Mouse (Mus musculus) naive thymus-derived CD4-positive, alpha-beta T cell, adult 2 months (primary cell): ENCODE measurements around the gene Vwa5b1.

ENCODE experiments used
- DNase-seq: peaks from one replicate; pipeline ENCODE4 v3.0.0-alpha.2; 2011; ENCODE audit warnings: low read depth

The Vwa5b1 gene

DNA sequence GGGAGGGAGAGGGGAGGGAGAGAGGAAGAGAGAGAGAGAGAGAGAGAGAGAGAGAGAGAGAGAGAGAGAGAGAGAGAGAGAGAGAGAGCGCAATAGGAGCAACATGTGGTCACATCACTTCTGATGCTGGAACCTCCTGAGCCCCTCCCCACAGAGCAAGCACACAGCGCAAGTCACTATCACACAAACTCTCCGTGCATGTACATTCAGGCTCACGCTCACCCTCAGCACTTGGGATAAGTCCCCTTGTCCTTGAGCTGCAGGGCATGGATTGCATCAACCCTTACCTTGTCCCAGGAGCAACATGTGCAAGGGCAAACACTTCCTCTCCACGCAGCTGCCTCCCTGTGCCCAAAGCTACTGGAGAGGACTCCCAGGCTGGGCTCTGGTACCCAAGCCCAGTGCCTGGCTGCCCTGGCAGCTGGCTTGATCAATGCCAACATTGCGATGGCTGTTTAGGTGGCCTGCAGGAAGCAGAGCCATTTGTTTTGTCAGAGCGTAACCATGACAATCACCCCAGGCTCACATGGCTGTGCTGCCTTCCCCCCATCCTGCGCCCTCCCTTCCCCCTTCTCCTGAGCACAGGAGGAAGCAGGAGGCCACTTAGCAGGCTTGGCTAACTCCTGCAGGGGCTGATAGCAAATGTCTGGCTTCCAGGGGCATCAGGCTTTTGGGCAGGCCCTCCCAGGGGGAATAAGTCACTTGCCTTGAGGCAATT, at the start of gene Vwa5b1:
Gene Vwa5b1, minus strand, starts transcription at position 457 of the 718 bp plus-strand sequence.
- no peak for DNase-seq

DNA sequence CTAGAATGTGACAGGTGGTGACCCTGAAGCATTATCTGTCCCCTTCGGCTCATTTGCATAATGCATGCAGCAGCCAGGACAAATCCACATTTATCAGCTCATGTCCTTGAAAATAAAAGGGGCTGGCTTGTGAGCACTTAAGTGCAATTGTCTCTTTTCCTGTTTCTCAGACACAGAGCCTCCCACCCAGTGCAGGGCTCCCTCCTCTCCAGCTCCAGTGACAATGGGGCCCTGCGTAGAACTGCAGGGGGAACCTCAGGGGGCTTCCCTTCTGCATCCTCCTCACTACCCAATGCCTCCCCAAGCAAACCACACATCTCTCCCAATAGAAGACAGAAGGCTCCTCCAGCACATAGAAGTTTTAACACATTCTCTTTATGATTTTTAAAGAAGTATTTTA, 47.1 kb upstream of the Vwa5b1 start:
- no peak for DNase-seq

DNA sequence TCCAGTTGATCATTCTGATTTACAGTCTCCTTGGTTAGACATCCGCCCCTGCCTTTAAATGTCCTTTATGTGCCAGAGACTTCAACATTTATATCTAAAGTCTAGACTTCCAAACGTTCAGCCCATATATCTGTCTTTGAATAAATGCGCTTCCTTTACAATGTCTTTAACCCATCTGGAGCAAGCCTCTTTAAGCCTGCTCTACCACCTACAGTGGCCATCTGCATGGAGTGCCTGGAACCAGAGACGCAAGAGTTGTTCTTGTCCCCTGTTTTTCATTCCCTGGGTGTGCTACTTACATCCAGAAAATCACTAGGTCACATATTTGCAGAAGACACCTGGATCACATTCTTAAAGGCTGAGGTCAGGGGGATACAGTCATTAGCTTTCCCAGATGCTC, 44.4 kb upstream of the Vwa5b1 start:
- DNase-seq, result no peak

DNA sequence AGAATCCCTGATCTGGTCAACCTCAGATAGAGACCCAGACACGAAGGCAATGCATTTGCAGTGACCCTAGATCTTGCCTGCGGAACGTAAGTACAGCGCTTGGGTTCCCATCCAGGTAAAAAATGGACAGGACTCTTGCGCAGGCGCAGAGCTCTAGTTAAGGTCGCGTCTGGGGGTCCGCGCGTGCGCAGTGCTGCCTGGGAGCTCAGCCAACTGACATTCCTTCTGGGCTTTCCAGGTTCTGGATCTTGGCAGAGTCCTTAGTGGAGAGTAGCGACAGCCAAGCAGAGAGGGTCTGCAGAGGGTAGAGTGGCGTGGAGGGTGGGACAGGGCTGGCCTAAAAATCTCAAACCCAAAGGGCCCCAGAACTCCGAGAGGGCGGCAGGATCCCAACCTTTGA, 41.9 kb upstream of the Vwa5b1 start:
- DNase-seq, result no peak

DNA sequence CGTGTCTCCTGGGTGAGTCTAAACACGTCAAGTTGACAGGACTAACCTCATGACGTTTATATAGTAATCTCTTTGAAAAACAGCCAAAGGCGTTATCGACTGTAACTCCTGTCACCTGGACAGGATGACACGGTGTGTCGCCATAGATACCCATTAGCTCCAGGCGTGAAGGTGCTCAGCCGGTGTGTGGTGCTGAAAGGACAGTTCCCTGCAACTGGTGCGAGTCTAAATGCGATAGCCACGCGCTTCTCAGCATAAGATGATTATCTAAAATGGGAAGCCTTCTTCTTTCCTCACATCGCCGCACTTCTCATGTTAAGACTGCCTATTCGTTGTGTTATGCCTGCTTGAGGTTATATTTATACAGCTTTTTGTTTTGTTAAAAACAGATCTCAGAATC, 40.8 kb upstream of the Vwa5b1 start:
- no peak for DNase-seq

DNA sequence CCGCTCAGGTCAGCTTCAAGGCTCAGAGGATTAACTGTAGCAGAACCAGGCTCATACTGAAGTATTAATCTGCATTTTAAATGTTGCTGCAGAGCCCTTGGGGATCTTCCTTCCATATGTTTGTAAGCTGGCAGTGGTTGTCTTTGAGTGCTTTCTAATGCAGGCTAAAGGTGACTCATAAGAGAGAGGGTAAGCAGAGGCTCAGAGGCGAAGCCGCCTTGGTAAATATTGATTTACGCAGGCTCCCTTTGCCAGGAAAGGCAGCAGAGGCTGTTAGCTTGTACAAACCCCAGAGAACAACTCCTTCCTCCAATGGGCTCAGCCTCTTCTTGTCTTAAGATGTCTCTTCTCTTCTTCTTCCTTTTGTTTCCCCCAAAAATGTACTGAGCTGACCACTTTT, 36.5 kb upstream of the Vwa5b1 start:
- no peak for DNase-seq

DNA sequence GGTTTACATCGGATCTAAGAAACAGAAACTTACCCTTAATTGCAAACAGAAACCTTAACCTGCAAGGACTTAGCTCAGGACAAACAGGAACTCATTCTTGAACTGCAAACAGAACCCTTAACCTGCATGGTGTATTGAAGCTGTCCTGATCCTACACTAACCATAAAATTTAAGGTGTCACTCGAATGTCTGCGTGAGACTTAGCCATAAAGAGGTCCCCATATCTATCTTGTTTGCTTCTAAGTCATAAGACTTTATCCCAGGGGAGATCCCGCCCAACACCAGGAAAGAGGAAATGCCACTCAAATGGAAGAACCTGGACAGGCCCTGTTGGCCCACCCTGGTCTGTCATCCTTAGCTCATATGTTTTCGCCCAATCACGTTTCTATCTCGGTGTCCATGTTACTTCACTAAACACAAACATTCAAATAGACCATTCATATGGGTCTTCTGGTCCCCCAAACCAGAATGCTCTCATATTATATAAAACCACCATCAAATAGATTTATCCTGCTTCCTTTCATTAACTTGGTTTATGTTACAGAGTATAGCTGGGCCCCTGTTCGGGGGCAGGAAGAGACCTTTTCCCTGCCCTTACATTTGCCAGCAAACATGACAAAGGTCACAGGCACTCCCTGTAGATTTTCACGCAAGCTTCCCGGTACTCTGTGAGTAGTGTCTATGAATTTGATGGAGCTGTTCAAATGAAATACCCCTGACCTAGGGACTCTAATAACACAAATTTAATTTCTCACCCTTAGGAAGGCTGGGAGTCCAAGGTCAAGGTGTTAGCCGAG, 34.6 kb upstream of the Vwa5b1 start:
- no peak for DNase-seq

DNA sequence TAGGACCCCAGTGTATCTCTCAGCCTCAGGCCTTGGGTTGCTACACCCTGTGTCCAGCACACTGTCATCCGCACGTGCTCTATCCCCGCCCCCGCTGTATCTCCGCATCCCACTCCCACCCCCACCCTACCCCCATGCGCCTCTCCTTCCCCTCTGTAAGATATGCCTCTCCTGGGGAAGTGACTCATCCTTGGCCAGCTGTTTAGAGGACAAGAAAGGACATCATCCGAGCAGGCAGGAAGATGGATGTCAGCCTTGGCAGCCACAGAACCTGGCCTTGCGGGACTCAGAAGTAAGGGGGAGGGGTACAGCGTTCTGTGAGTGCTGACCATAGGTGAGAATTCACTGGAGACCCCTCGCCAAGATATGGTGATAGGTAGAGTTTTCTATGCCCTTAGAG, 30.8 kb upstream of the Vwa5b1 start:
- no peak for DNase-seq

DNA sequence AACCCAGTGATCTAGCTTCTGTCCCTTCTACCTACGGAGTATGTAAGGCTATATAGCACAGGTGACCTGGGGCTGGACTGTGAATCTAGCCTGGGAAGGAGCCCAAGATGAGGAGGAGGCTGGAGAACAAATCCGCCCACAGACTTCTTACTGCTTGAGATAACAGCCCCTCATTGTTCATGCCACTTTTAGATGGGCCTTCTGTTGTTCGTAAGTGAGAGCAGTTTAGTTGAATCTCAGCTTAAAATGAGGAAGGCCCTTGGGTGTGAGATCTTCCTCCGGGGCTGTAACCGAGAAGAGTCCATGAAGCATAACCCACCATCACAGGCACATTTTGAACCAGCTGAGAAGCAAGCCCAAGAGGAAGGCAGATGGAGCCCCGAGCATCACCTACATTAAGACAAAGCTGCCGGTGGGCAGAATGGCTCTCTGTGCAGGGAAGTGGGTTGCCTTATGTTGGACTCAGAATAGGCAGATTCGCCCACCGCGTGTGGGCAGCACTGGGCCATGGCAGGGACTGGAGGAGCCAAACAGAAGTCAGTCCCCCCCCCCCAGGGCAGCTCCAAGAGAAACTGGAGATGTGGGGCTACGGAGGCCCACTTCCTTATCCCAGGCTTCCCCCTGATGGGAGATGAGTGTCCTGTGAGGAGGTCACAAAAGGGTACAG, 24.4 kb upstream of the Vwa5b1 start:
- no peak for DNase-seq

DNA sequence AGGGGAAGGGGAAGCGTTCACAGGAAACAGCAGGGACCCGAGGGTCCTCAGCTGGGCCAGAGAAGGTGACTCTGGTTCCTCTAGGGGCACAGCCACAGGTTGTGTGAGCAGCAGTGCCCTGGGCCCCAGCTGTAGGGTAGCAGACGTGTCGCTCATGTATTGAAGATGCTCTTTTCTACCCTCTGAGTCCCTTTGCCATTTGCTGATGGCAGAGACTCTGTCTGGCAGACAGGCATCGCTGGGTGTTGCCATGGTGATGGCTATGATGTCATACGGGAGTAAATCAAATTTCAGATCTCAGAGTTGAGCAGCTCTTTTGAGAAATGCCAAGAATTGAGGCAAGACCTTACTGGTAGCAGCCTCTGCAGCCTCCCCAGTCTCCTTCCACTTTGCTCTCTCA, 17.4 kb upstream of the Vwa5b1 start:
- DNase-seq, result no peak

DNA sequence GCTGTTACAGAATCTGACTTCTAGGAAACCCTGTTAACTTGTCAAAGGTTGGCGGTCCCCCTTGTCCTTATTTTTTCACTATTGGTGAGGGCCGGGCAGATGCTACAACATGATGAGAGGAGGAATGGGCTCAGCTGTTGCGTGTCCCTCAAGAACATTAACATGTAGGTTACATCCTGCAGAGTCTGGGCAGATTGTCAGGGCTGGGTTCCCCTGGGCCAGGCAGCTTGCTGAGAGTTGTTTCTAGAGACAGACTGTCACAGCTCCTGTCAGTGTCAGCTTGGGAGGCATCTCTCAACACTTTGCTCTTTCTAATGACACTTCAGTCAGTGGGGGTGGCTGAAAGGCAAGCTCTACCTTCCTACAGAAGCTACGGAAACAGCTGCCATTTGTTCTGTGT, 16.2 kb upstream of the Vwa5b1 start:
- no peak for DNase-seq

DNA sequence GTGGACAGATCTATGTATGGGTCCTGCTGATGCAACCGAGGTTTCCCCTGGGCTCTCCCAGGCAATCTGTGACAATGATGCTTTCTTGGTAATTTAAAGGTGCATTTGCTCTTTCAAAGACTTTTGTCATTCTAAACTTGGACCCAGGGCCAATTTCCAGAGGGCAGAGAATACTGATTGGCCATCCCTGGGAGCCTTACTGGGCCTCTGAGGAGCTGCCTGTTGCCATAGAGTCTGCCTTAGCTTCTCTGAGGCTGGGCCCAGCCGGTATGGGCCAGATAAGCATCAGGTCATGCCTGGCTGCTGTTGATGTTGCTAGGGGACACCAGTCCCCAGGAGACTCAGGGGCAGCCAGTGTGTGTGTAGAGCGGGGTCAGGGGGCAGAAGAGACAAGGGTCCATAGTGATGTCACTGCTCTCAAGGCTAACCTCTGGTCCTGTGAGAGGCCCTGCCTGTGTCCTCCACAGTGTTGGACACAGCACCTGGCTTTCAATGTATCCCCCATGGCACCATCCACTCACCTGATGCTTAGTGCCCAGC, 12.5 kb upstream of the Vwa5b1 start:
- no peak for DNase-seq

DNA sequence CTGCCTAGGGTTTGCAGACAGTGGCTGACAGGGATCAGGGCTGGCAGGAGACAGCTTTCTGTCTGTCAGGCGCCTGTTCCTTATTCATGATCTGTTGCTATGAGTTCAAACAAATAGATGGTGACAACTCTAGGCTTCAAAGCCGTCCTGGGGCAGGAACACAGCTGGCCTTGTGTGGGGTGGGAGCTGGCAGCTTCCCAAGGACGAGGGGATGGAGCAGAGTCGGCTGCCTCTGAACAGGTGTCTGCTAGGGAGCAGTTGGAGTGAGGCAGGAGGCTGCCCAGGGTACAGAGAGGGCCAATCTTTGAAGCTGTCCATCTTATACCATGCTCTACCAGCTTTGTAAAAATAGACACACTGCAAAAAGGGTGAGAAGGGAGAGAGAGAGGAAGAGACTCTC, 6.6 kb upstream of the Vwa5b1 start:
- DNase-seq, result no peak

DNA sequence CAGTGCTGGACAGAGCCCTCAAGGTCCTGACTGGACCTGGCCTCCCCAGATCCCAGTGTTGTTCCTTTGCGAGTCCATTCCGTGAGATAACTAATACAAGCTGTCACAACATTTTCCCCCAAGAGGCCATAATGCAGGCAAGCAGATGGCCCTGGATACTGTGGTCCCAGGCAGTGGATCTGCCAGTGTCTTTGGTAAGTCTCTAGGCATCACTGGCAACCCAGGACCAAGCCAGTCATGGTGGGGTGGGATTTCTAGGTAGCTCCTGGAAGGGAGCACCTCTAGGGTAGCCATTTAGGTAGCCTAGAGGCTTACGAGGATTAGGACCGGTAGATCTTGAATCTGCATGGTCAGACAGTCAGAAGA, 445 bp upstream of the Vwa5b1 start:
- DNase-seq, result no peak

DNA sequence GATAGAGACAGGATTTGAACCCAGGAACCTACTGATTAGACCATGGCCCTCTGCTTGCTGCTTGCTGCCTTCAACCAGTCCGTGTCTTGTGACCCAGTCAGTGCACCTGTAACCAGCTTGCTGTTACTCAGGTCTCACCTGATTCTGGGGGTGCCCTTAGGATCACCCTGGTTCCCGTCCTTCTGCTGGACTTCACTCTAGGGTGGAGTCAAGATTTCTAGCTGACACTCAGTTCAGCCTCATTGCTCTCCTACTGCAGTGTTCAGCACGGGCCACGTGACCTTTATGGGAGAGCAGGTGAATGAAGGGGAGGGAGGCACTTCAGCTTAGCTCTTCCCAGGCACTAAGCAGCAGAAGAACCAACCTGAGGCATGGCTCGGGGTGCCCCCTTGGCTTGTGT, 7.4 kb downstream of the Vwa5b1 start:
- DNase-seq, result no peak

DNA sequence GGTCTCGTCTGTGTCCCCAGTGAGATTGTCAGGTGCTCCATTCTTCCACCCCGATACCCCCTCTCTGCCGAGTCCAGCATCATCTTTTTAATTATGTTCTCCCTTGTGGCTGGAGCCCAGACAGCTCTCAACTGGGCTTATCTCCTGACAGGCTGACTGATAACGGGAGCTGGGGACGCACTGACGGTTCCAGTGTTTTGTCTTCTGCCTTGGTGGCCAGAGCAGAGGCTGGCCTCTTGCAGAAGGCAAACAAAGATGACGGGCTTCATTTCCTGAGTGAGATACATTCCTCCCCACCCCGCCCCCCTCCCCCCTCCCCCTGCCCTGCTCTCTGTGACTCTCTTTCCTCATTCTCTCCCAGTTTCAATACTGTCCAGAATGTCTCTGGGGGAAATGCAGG, 21.2 kb downstream of the Vwa5b1 start:
- DNase-seq, result no peak

DNA sequence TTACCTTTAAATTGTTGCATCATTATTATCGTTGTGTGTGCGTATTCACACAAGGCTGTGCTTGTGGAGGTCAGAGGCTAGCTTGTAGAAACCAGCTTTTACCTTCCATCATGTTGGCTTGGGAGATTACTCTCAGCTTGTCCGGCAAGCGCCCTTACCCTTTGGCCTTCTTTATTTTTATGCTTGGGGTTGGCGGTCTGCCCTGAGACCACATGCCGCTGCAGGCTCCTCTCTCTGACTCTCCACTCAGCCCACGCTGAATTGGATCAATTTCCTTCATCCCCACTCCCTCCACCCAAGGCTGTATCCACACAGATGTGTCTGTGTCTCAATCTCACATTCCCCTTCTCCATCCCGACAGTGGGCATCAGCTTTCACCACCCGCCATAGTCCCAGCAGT, 33.8 kb downstream of the Vwa5b1 start:
- DNase-seq, result no peak

DNA sequence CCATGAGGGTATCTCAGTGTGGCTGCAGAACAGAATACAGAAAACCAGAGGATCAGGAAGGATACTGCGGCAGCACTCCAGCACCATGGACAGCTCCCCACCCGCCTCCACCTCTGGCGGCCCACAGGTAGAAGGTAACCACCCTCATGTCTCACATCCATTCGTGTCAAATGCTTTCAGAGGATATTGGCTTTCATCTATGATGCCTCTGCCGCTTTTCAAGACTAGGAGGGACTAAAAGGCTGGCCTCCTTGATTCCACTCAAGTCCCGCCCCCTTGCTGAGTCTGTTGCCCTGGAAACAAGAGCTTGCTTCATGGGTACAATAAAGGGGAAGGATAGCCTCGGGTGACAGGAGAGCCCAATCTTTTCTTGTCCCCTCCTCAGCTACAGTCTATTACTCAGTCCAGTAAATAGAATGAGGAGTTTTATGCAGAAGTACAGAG, 37.8 kb downstream of the Vwa5b1 start:
- DNase-seq, result no peak

DNA sequence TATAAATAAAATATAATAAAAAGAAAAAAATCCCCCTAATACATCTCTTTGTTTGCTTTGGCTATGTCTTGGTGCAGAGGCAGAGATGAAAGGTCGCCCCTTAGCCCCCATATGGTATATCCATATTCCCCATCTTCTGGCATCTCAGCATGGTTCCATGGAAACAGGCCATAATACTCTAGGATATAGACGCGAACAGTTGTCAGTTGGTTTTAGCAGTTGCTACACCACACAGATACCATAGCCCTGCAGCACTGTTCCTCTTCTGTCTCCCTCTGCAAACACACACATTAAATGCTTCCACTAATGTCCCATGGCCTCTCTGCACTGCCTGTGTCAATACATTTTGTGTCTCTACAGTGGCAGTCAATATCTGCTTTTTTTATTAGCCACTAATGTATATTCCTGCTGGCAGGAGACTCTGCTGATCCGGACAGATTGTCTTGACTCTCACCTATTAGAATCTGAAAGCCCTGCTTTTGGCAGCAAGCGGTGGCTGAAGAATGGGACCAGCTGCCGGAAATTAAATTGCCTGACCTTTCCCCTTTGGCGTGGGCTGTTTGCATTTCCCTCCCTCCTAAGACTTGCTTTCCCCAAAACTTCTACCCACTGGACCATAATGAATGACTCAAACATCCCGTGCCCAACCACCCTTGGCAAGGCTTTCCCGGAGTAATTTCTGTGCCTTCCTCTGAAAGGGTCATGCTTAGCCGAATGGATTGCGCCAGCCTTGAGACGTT, 39.1 kb downstream of the Vwa5b1 start:
- DNase-seq, result no peak

DNA sequence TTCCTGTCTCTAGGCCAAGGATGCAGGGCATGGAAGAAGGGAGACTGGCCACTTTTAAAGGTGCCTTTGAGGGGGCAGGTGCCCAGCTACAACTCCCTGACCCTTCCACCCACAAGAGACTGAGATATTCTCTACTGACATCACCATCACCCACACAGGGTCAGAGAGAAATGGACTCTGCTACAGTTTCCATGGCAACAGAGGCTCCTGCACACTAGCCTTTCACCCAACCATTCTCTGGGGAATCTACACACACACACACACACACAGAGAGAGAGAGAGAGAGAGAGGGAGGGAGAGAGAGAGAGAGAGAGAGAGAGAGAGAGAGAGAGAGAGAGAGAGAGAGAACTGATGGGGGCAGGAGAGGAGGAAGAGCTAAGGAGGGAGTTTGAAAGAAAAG, 50.7 kb downstream of the Vwa5b1 start:
- no peak for DNase-seq

DNA sequence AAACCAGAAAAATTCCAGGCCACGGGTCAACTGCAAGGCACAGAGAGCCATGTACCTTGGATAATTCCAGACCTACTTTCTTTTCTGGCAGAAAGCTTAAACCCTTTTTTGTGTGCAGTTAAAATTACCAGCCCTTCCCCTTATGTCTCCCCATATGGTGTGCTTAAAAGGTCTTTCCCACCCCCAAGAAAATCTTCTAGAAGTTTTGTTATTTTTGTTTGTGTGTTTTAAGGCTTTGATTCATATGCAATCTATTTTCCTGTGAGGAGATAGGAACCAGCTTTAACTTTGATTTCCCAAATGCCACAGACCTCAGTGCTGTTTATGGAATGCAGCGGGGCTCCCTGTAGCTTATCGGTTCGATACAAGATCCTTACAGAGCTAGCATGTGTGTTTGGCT, 53.2 kb downstream of the Vwa5b1 start:
- DNase-seq, result no peak

DNA sequence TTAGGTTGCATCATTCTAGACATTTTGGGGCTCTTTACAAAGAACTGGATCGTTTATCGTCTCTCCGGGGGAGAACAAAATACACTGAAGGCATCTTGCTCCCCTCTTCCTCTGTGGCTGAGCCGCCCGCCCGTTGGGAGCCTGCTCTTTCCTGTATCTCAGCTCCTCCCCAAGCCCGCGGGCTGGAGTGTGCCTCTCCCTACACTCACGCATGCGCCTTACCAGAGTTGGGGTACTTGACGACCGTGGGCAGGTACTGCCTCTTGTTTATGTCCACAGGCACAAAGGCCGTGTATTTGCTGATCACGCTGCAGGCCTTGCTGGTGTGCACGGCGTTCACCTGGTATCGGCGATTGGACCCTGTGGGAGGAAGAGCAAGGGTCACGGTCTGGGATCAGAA, 57.3 kb downstream of the Vwa5b1 start:
- no peak for DNase-seq
